Mouse (Mus musculus) heart, embryonic 11.5 days (tissue): ENCODE data around the gene Egln1. TPM values are rescaled to one million over a fixed set of nuclear protein-coding genes. Genes with fewer than 3 reads are reported as not detected.

Experiments
- ATAC-seq: fragments of 200-750 bp; cut with Nextera tagmentation; replicated peaks from 2 replicates; pipeline ENCODE4 v1.8.0; 2017; ENCODE audit warnings: moderate library complexity; ENCODE audit not compliant: insufficient number of reproducible peaks, low FRiP score, low TSS enrichment
- H3K27ac ChIP-seq: fragments of 300-500 bp; sonication (generic); 2 replicates; pipeline ENCODE4 v1.5.1; 2014; ENCODE audit warnings: mild to moderate bottlenecking, low read depth, low read length
- H3K27me3 ChIP-seq: fragments of 300-500 bp; sonication (generic); 2 replicates; pipeline ENCODE4 v1.6.1; 2014; ENCODE audit warnings: mild to moderate bottlenecking, low read length, mixed read lengths; ENCODE audit not compliant: control insufficient read depth, insufficient read depth
- H3K36me3 ChIP-seq: fragments of 300-500 bp; sonication (generic); 2 replicates; pipeline ENCODE4 v1.6.1; 2014; ENCODE audit warnings: mild to moderate bottlenecking, low read length, moderate library complexity, mixed read lengths; ENCODE audit not compliant: control insufficient read depth, insufficient read depth
- H3K4me1 ChIP-seq: fragments of 300-500 bp; sonication (generic); 2 replicates; pipeline ENCODE4 v1.6.1; 2014; ENCODE audit warnings: low read length; ENCODE audit not compliant: control insufficient read depth, insufficient read depth
- H3K4me2 ChIP-seq: fragments of 300-500 bp; sonication (generic); 2 replicates; pipeline ENCODE4 v1.6.1; 2014; ENCODE audit warnings: mild to moderate bottlenecking, moderate library complexity
- H3K4me3 ChIP-seq: fragments of 300-500 bp; sonication (generic); 2 replicates; pipeline ENCODE4 v1.5.1; 2014; ENCODE audit warnings: low read depth, low read length
- H3K9ac ChIP-seq: fragments of 300-500 bp; sonication (generic); 2 replicates; pipeline ENCODE4 v1.6.1; 2014; ENCODE audit warnings: mild to moderate bottlenecking, low read depth, low read length, moderate library complexity
- H3K9me3 ChIP-seq: fragments of 300-500 bp; sonication (generic); replicated peaks from 2 replicates; pipeline ENCODE4 v1.6.1; 2016; ENCODE audit warnings: low read length; ENCODE audit not compliant: control insufficient read depth
- WGBS: fragments of 180-500 bp; shearing (Covaris S2); extraction: QIAGEN DNeasy Blood & Tissue Kit; methylation state at CpG from one replicate; pipeline ENCODE4 v1.1.7; 2014; ENCODE audit not compliant: insufficient replicate concordance; 5-methylcytosine and 5-hydroxymethylcytosine counted together
- polyA plus RNA-seq: library from polyadenylated mRNA; unstranded; fragments of >200 nt; fragmentation: Nextera tagmentation; extraction: Ambion mirVana; gene quantifications from 2 replicates; pipeline ENCODE4 v1.2.1, GENCODE M21; 2014

Egln1 gene
- polyA plus RNA-seq, 1 experiment from 2014 or later: 23.2 TPM

DNA sequence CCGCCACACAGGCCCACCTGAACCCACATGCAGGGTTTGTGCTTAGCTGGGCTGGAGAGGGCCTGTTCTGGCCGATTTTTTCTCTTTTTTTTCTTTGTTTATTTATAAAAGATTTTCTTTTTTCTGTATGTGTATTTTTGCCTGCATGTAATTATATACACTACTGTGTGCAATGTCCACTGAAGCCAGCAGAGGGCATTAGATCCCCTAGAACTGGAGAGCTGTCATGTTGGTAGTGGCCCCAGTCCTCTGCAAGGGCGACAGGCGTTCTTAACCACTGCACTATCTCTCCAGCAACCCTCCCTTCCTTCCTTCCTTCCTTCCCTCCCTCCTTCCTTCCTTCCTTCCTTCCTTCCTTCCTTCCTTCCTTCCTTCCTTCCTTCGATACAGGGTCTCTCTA is 60.7 kb downstream of the Egln1 start:
- no peak overlapping the region for H3K27ac ChIP-seq
- no peak for ATAC-seq
- no peak overlapping the region for H3K4me2 ChIP-seq
- peaks cover 5% of the 10 kb centered on the region; the same call in 1 of the 2 replicates for H3K9me3 ChIP-seq
- H3K4me3 ChIP-seq: no peak overlapping the region
- no peak overlapping the region for H3K9ac ChIP-seq
- no peaks in the 10 kb centered on the region for H3K27me3 ChIP-seq
- no peaks in the 10 kb centered on the region for H3K4me1 ChIP-seq
- WGBS: 88% methylated on average over 5 of the region's 5 CpGs
- H3K36me3 ChIP-seq: peaks cover 59% of the 10 kb centered on the region

DNA sequence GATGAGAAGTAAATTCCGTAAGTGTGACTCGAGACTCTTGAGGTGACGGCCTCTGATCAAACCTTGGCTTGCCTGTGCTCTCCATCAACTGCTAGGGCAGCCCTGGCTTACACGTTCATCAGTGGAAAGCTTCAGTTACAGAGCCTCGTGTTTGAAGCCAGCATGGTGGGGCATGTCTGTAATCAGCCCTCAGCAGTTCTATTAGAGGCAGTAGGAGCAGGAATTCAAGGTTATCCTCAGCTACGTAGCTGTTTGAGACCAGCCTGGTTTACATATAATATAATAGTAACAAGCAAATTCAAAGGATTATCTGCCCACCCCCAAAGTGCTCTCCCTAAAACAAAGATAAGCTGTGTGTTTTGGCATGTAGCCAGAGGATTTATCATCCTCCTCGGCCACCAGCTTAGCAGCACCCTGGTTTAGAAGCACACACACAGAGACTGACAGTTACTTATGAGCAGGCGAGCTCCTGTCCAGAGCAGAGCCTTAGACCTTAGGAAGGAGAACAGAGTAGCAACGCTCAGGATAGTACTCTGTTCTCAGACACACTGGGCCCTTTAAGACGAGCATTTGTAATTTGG is 70.1 kb downstream of the Egln1 start:
- Histone ChIP-seq H3K27me3 (no peaks in the 10 kb centered on the region), H3K27ac (no peak overlapping the region), H3K4me3 (no peak overlapping the region), H3K4me2 (no peak overlapping the region), H3K36me3 (peaks cover 44% of the 10 kb centered on the region), H3K9ac (no peak overlapping the region), H3K9me3 (no peaks in the 10 kb centered on the region), H3K4me1 (peaks cover 5% of the 10 kb centered on the region; the same call in 1 of the 2 replicates)
- WGBS: 61% methylated on average over 10 of the region's 10 CpGs
- ATAC-seq: no peak

DNA sequence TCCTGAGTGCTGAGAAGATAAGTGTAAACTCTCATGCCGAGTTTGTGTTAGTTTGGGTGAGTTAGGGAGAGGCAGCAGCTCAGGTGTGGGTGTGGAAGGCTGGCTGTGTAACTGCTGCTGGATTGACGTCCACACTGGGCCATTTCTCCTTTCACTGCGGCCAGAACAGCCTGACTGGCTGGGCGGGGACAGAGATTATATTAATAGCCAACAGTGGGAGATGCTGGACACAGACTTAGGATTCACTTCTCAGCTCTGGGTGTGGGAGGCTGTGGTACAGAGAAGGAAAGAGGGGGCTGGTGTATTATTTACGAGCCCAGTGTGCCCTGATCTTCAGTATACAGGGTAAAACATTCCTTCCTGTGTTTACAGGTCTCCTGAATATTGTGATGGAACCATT is 71.0 kb downstream of the Egln1 start:
- Histone ChIP-seq H3K9ac (no peak overlapping the region), H3K4me3 (no peak overlapping the region), H3K27me3 (no peaks in the 10 kb centered on the region), H3K4me1 (peaks cover 5% of the 10 kb centered on the region; the same call in 1 of the 2 replicates), H3K9me3 (no peaks in the 10 kb centered on the region), H3K36me3 (peaks cover 44% of the 10 kb centered on the region), H3K27ac (no peak overlapping the region), H3K4me2 (no peak overlapping the region)
- no peak for ATAC-seq
- WGBS: 81% methylated on average over 5 of the region's 5 CpGs

DNA sequence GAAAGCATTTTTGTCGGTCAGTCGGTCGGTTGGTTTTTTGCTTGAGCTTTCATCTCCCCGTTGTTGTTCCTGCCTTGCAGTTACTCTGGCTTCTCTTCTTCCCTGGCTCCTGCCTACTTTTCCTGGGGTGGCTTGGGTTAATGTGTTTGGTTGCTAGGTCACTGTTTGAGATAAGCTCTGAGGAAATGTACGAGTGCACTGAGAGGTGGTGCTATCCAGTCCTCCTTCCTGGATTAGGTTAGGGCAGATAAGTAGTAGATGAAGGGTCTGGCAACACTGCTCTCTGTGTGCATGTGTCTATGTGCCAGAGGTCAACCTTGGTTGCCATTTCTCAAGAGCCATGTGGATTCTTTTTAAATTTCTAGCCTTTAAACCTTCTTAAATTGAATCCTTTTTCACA is 76.4 kb downstream of the Egln1 start:
- Histone ChIP-seq H3K36me3 (peaks cover 26% of the 10 kb centered on the region), H3K4me3 (no peak overlapping the region), H3K27me3 (no peaks in the 10 kb centered on the region), H3K4me2 (no peak overlapping the region), H3K9ac (no peak overlapping the region), H3K4me1 (peaks cover 17% of the 10 kb centered on the region), H3K27ac (peak overlapping the region; percentile 35; the same call in 1 of the 2 replicates), H3K9me3 (no peaks in the 10 kb centered on the region)
- 49% methylated on average over 5 of the region's 5 CpGs for WGBS
- no peak for ATAC-seq

DNA sequence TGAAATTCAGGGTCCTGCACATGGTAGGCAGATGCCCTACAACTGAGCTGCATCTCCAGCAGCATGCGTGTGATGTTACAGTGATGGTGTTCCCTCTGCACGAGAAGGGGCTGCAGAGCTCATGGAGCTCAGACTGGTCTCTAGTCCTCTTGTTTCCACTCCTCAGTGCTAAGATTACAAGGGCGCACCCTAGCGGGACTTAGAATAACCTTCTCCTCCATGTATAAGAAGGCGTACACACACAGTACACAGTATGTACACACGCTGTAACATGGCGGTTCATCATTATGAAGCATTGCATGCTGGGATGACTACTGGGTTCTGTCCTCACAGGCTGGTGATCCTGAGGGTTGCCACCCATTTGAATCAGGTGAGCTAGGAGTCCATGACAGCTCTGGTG is 77.0 kb downstream of the Egln1 start:
- ATAC-seq: no peak
- no peaks in the 10 kb centered on the region for H3K9me3 ChIP-seq
- no peak overlapping the region for H3K4me3 ChIP-seq
- 87% methylated on average over 7 of the region's 7 CpGs for WGBS
- no peak overlapping the region for H3K4me2 ChIP-seq
- peaks cover 23% of the 10 kb centered on the region for H3K4me1 ChIP-seq
- H3K9ac ChIP-seq: no peak overlapping the region
- no peak overlapping the region for H3K27ac ChIP-seq
- peaks cover 26% of the 10 kb centered on the region for H3K36me3 ChIP-seq
- H3K27me3 ChIP-seq: no peaks in the 10 kb centered on the region

DNA sequence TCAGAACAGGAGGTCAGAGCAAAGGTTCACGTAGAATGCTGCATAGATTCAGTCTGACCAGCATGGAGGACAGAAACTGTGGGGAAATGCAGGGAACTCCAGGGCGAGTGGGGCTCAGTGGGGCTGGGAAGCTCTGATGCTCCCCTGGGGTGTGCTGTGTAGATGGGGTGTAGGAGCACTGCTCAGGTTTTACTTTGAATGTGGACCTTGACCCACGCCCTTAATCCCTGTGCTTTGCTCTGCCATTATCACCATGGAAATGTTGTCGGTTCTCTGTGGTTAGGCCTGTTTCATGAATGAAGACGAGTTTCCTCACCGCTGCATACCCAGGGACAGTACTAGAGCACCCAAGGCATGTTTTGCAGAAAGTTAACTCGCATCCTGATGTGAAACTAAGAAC is 77.7 kb downstream of the Egln1 start:
- Histone ChIP-seq H3K4me3 (no peak overlapping the region), H3K4me1 (peaks cover 29% of the 10 kb centered on the region)
- WGBS: 92% methylated on average over 7 of the region's 7 CpGs

DNA sequence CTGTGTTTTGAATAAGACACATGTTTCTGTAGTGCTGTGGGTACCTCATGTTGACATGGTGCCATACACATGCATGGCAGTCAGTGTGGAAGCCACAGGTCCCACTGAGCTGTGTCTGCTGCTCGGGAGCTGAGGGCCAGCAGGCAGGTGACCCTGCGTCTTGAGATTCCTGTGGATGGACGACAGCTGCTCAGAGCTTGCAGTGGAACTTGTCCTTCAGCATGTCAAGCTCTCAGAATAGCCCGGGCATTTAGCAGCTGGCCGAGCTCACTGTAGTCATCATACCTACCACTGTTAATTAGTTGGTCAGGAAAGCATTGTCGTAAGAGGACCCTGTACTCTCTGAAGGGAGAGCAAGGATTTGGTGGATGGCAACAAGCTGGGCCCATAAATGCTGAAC is 79.4 kb downstream of the Egln1 start:
- 59% methylated on average over 6 of the region's 6 CpGs for WGBS
- Histone ChIP-seq H3K9me3 (no peaks in the 10 kb centered on the region), H3K36me3 (peaks cover 23% of the 10 kb centered on the region), H3K4me2 (no peak overlapping the region), H3K4me3 (no peak overlapping the region), H3K27ac (no peak overlapping the region), H3K4me1 (peaks cover 39% of the 10 kb centered on the region), H3K9ac (no peak overlapping the region), H3K27me3 (no peaks in the 10 kb centered on the region)
- ATAC-seq: no peak

More for the DNA sequence above, 77.7 kb downstream of the Egln1 start:
- Histone ChIP-seq H3K9me3 (no peaks in the 10 kb centered on the region), H3K9ac (no peak overlapping the region), H3K36me3 (peaks cover 26% of the 10 kb centered on the region), H3K27ac (no peak overlapping the region), H3K27me3 (no peaks in the 10 kb centered on the region), H3K4me2 (no peak overlapping the region)
- ATAC-seq: no peak

DNA sequence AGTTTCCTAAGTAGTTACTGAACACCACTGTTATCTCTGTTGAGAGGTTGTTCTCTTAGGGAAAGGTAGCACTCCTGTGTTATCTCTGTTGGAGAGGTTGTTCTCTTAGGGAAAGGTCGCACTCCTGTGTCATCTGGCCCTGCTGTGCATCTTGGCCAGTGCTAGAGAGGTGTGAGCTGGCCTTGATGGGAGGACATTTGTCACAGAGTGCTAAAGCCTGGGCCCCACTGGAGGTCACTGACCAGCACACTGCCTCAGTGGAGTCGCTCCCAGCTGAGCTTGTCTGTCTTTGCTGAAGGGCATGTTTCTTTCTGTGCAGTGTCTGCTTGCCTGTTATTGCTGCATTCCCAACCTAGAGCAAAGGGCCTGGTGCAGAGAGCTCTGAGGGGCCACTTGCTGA is 82.0 kb downstream of the Egln1 start:
- ATAC-seq: no peak
- Histone ChIP-seq H3K4me3 (no peak overlapping the region), H3K9me3 (no peaks in the 10 kb centered on the region), H3K36me3 (peaks cover 7% of the 10 kb centered on the region; the same call in 1 of the 2 replicates), H3K4me2 (no peak overlapping the region), H3K27ac (0 out of 2 replicates have a peak overlapping the region, but pooled peaks have one; percentile 18), H3K4me1 (peaks cover 36% of the 10 kb centered on the region), H3K27me3 (no peaks in the 10 kb centered on the region), H3K9ac (no peak overlapping the region)
- WGBS: 28% methylated on average over 2 of the region's 2 CpGs

DNA sequence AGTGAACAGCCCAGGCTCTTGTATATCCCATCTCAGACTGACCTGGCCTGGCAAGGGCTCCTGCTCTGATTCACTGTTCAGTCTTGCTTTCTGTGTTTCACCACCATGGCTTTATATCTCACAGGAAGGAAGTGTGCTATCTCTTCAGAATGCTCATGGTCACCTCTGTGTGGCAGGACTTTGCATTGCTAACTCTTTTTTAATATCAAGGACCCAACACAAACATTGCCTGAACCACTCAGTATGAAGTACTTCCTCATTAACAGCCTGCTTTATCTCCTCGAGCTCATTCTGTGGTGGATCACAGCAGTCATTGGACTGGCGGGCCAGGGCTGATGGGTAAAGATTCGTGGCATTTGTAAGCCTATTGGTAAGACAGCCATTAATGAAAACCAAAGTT is 82.5 kb downstream of the Egln1 start:
- Histone ChIP-seq H3K4me1 (peaks cover 39% of the 10 kb centered on the region), H3K36me3 (0 out of 2 replicates have a peak, but pooled peaks cover 3% of the 10 kb centered on the region), H3K27me3 (no peaks in the 10 kb centered on the region), H3K4me3 (no peak overlapping the region), H3K27ac (peak overlapping the region; percentile 18; the same call in 1 of the 2 replicates), H3K4me2 (no peak overlapping the region), H3K9ac (no peak overlapping the region), H3K9me3 (no peaks in the 10 kb centered on the region)
- no peak for ATAC-seq
- 31% methylated on average over 3 of the region's 3 CpGs for WGBS
